Mouse (Mus musculus): Measurements from ENCODE around the gene Cnga1. TPM values are rescaled to one million over a fixed set of nuclear protein-coding genes. Genes with fewer than 3 reads are reported as not detected.

Cnga1 gene
- total and polyA plus RNA-seq, 3 experiments, result not detected

DNA sequence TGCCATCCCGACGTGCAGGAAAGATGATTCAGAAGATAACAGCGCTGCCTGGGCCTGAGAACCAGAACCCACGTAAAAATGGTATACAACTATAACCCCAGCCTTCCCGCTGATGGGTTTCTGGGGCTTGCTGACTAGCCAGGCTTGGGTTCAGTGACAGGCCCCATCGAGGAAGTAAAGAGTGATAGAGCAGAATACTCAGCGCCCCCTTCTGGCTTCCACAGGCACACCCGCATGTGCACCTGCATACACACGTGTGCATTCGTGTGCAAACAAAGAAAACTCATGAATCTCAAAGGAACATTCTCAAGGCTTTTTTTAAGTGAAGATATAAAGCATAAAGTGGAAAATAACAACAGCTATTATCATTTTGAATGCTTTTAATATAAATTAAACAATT is 2.1 kb upstream of the Cnga1 start:
- peak; percentile 51 for DNase-seq (ENCODE audit: extremely low read depth)
- dilution Hi-C loops (cut with MboI; ENCODE audit: extremely low pct_ligation_motif_present, extremely low pct_unique_long_range_greater_than_20kb, low sequenced_read_pairs) (no loop called here), in situ Hi-C loops (cut with MboI; ENCODE audit: low pct_ligation_motif_present, low pct_unique_long_range_greater_than_20kb, low sequenced_read_pairs) (no loop called here)

DNA sequence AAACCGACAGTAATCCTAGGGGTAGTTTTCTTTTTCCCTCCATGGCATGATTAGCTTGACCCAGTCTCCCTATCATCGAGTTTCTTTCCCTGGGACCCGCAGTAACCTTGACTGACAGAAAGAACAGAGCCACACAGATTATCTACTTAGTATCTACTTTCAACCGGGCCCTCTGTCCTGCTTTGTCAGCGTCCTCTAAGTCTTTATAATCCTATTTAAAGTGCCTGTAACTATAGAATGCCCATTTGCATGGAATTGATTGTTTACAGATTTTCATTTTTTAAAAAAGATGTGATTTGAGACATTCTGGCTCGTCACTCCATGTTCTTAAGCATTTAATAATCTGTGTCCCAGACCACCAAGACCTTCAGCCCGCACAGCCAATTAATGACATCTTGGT is 420 bp downstream of the Cnga1 start:
- Histone ChIP-seq H3K4me1 (ENCODE audit: control insufficient read depth in 1 of 2, insufficient read depth in 2 of 2) (peaks cover 3 to 17% of the 10 kb centered on the region in 2 experiments; a peak in 2 of 4 replicates), H3K27ac (ENCODE audit: insufficient read depth, low read depth) (no peak overlapping the region), H3K9ac (ENCODE audit: insufficient read depth, low read depth) (no peak overlapping the region), H3K36me3 (replicated peaks in 1 of 2; ENCODE audit: control insufficient read depth in 1 of 2, insufficient read depth in 1 of 2, low read length in 1 of 2) (no peaks in the 10 kb centered on the region), H3K4me2 (ENCODE audit: insufficient read depth, low read depth, poor library complexity, severe bottlenecking) (no peak overlapping the region), H3K79me2 (replicated peaks; ENCODE audit: control insufficient read depth, extremely low read depth, insufficient read depth, poor library complexity, severe bottlenecking) (no peaks in the 10 kb centered on the region), H3K27me3 (replicated peaks) (peaks cover 7% of the 10 kb centered on the region), H3K4me3 (replicated peaks in 1 of 3; ENCODE audit: low read depth in 2 of 3, low read length in 2 of 3, poor library complexity in 1 of 3) (no peak overlapping the region), H3K9me3 (replicated peaks; ENCODE audit: low read length) (no peaks in the 10 kb centered on the region)
- dilution Hi-C loops (cut with MboI; ENCODE audit: extremely low pct_ligation_motif_present, extremely low pct_unique_long_range_greater_than_20kb, low sequenced_read_pairs) (no loop called here), in situ Hi-C loops (cut with MboI; ENCODE audit: low pct_ligation_motif_present, low pct_unique_long_range_greater_than_20kb, low sequenced_read_pairs) (no loop called here)
- DNase-seq (ENCODE audit: extremely low read depth), result no peak
- no peak for TF ChIP-seq USF1 (IDR thresholded peaks at IDR 0.05; ENCODE audit: low read depth, low read length)
- no peak for TF ChIP-seq JUN (IDR thresholded peaks at IDR 0.05; ENCODE audit: insufficient read depth, low read depth, low read length)
- no peak for TF ChIP-seq MAFK (IDR thresholded peaks at IDR 0.05; ENCODE audit: insufficient replicate concordance, low read length)
- no peak for TF ChIP-seq JUND (conservative IDR thresholded peaks at IDR 0.05; ENCODE audit: low read depth, low read length)
- TF ChIP-seq SMC3 (IDR thresholded peaks at IDR 0.05; ENCODE audit: low read depth, low read length), result no peak
- TF ChIP-seq TCF12 (IDR thresholded peaks at IDR 0.05; ENCODE audit: low read depth, low read length), result no peak
- no peak for TF ChIP-seq E2F4 (IDR thresholded peaks at IDR 0.05; ENCODE audit: insufficient replicate concordance, low read depth, low read length)
- no peak for TF ChIP-seq UBTF (IDR thresholded peaks at IDR 0.05; ENCODE audit: low read depth, low read length)
- no peak for TF ChIP-seq MEF2A (IDR thresholded peaks at IDR 0.05; ENCODE audit: borderline replicate concordance, low read depth, low read length)
- TF ChIP-seq NRF1 (IDR thresholded peaks at IDR 0.05; ENCODE audit: low read depth, low read length), result no peak
- no peak for TF ChIP-seq ZC3H11A (IDR thresholded peaks at IDR 0.05; ENCODE audit: low read depth, low read length)

More for the DNA sequence above, 2.1 kb upstream of the Cnga1 start:
- no peak overlapping the region for H3K9ac ChIP-seq (ENCODE audit: insufficient read depth, low read depth)
- H3K4me3 ChIP-seq (replicated peaks in 1 of 3; ENCODE audit: low read depth in 2 of 3, low read length in 2 of 3, poor library complexity in 1 of 3), result no peak overlapping the region
- peak; percentile 41; the same call in 1 of the 2 replicates for TF ChIP-seq ELF1 (IDR thresholded peaks at IDR 0.05; ENCODE audit: low read depth, low read length)
- peak; percentile 72 for TF ChIP-seq BHLHE40 (IDR thresholded peaks at IDR 0.05; ENCODE audit: low read depth, low read length)
- peak; percentile 23 for TF ChIP-seq RAD21 (IDR thresholded peaks at IDR 0.05; ENCODE audit: low read depth, low read length)
- 0 out of 2 replicates have a peak, but pooled peaks have one; percentile 28 for TF ChIP-seq MYC (IDR thresholded peaks at IDR 0.05; ENCODE audit: low read depth, low read length)
- TF ChIP-seq SMC3 (IDR thresholded peaks at IDR 0.05; ENCODE audit: low read depth, low read length), result peak; percentile 36
- TF ChIP-seq USF2 (conservative IDR thresholded peaks at IDR 0.05; ENCODE audit: low read depth, low read length), result no peak
- TF ChIP-seq SIN3A (IDR thresholded peaks at IDR 0.05; ENCODE audit: low read length), result no peak
- TF ChIP-seq CTCF (conservative IDR thresholded peaks at IDR 0.05 in 1 of 2, IDR thresholded peaks at IDR 0.05 in 1 of 2; ENCODE audit: low read depth in 2 of 2, low read length in 2 of 2), result peak; percentile 28 to 60; a peak in 3 of 4 replicates
- TF ChIP-seq MAX (IDR thresholded peaks at IDR 0.05; ENCODE audit: low read length), result peak; percentile 34; the same call in 1 of the 2 replicates
- H3K36me3 ChIP-seq (replicated peaks in 1 of 2; ENCODE audit: control insufficient read depth in 1 of 2, insufficient read depth in 1 of 2, low read length in 1 of 2), result no peaks in the 10 kb centered on the region
- peaks cover 18% of the 10 kb centered on the region for H3K27me3 ChIP-seq (replicated peaks)
- H3K27ac ChIP-seq (ENCODE audit: insufficient read depth, low read depth), result no peak overlapping the region
- H3K79me2 ChIP-seq (replicated peaks; ENCODE audit: control insufficient read depth, extremely low read depth, insufficient read depth, poor library complexity, severe bottlenecking), result no peaks in the 10 kb centered on the region
- peaks cover 3 to 17% of the 10 kb centered on the region in 2 experiments; a peak in 2 of 4 replicates for H3K4me1 ChIP-seq (ENCODE audit: control insufficient read depth in 1 of 2, insufficient read depth in 2 of 2)
- H3K9me3 ChIP-seq (replicated peaks; ENCODE audit: low read length), result no peaks in the 10 kb centered on the region
- no peak overlapping the region for H3K4me2 ChIP-seq (ENCODE audit: insufficient read depth, low read depth, poor library complexity, severe bottlenecking)
